Mouse (Mus musculus) stomach, postnatal 0 days (tissue): Measurements from ENCODE around the gene Slc6a16. TPM values are rescaled to one million over a fixed set of nuclear protein-coding genes. Genes with fewer than 3 reads are reported as not detected.
"Not testable (repeated sequence)": the region's sequence is repeated elsewhere in the genome, so short reads cannot be mapped to it uniquely, and the experiment has no call there.

Experiments
- ATAC-seq: fragments of 200-750 bp; cut with Nextera tagmentation; 2 replicates; pipeline ENCODE4 v1.8.0; 2017; ENCODE audit not compliant: low FRiP score, low TSS enrichment
- DNase-seq: peaks from one replicate; pipeline ENCODE4 v3.0.0-alpha.2; 2016; ENCODE audit warnings: low spot score
- H3K27ac ChIP-seq: fragments of 300-500 bp; sonication (generic); replicated peaks from 2 replicates; pipeline ENCODE4 v1.5.1; 2014; ENCODE audit warnings: mild to moderate bottlenecking, control low read depth
- H3K27me3 ChIP-seq: fragments of 300-500 bp; sonication (generic); 2 replicates; pipeline ENCODE4 v1.6.1; 2014; ENCODE audit warnings: low read length; ENCODE audit not compliant: control insufficient read depth, insufficient read depth
- H3K36me3 ChIP-seq: fragments of 300-500 bp; sonication (generic); 2 replicates; pipeline ENCODE4 v1.6.1; 2014; ENCODE audit warnings: low read length, mixed read lengths; ENCODE audit not compliant: control insufficient read depth, insufficient read depth
- H3K4me1 ChIP-seq: fragments of 300-500 bp; sonication (generic); replicated peaks from 2 replicates; pipeline ENCODE4 v1.6.1; 2014; ENCODE audit warnings: antibody characterized with exemption; ENCODE audit not compliant: control insufficient read depth, insufficient read depth
- H3K4me2 ChIP-seq: fragments of 300-500 bp; sonication (generic); replicated peaks from 2 replicates; pipeline ENCODE4 v1.6.1; 2014; ENCODE audit warnings: low read depth, mild to moderate bottlenecking, control low read depth, moderate library complexity
- H3K4me3 ChIP-seq: fragments of 300-500 bp; sonication (generic); 2 replicates; pipeline ENCODE4 v1.5.1; 2014; ENCODE audit warnings: low read depth, low read length, control low read depth
- H3K9ac ChIP-seq: fragments of 300-500 bp; sonication (generic); 2 replicates; pipeline ENCODE4 v1.6.1; 2014; ENCODE audit warnings: mild to moderate bottlenecking, low read length, control low read depth, mixed read lengths
- H3K9me3 ChIP-seq: fragments of 300-500 bp; sonication (generic); 2 replicates; pipeline ENCODE4 v1.6.1; 2016; ENCODE audit warnings: low read length; ENCODE audit not compliant: control insufficient read depth
- CTCF ChIP-seq: IDR thresholded peaks from 2 replicates; pipeline ENCODE4 v1.5.1; 2016; ENCODE audit warnings: antibody characterized with exemption, low read depth, mild to moderate bottlenecking, moderate library complexity
- EP300 ChIP-seq: optimal IDR thresholded peaks from 2 replicates; pipeline ENCODE3; 2016; ENCODE audit warnings: antibody characterized with exemption
- WGBS: fragments of 180-500 bp; shearing (Covaris S2); extraction: QIAGEN DNeasy Blood & Tissue Kit; methylation state at CpG from one replicate; pipeline ENCODE4 v1.1.7; 2014; 5-methylcytosine and 5-hydroxymethylcytosine counted together
- polyA plus RNA-seq: library from polyadenylated mRNA; unstranded; fragments of >200 nt; fragmentation: Nextera tagmentation; extraction: Ambion mirVana; gene quantifications from 2 replicates; pipeline ENCODE4 v1.2.1, GENCODE M21; 2015

Slc6a16 gene
- polyA plus RNA-seq, 1 experiment from 2014 or later, result 0.07 TPM

DNA sequence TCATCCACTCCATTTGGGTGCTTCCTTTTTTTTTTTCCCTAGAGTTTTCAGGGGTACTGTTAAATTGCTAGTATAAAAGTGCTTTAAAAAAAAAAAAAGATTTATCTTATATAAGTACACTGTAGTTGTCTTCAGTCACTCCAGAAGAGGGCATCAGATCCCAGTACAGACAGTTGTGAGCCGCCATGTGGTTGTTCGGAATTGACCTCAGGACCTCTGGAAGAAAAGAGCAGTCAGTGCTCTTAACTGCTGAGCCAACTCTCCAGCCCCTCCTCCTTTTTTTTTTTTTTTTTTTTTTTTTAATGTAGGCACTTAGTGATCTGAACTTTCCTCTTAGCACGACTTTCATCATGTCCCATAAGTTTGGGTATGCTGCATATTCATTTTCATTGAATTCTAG, 6.8 kb downstream of the Slc6a16 start:
- no peak overlapping the region for H3K4me2 ChIP-seq
- H3K27me3 ChIP-seq, result no peaks in the 10 kb centered on the region
- no peak for ATAC-seq
- H3K4me3 ChIP-seq, result no peak overlapping the region
- no peak overlapping the region for H3K9ac ChIP-seq
- no peaks in the 10 kb centered on the region for H3K9me3 ChIP-seq
- 45% methylated on average over 3 of the region's 3 CpGs for WGBS
- no peak for DNase-seq
- H3K4me1 ChIP-seq, result no peaks in the 10 kb centered on the region
- no peaks in the 10 kb centered on the region for H3K36me3 ChIP-seq
- H3K27ac ChIP-seq, result no peak overlapping the region
- no peak for TF ChIP-seq EP300
- TF ChIP-seq CTCF, result peak; percentile 28; the same call in 1 of the 2 replicates

DNA sequence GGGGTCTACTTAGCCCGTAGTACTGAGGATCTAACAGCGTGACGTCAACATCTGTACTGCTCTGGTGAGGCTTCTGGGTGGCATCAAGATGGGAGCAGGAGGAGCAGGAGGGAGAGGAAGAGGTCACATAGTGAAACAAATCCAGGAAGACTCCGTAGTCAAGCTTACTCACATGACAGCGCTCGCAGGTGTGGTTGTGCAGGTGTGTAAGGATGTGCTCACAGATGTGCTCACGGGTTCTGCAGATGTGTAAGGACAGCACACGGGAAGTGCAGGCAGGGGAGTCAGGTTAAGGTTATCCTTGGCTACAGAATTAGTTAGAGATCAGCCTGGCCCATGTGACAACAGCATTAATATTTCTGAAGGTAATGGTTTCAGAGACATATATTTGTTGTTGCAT, 12.9 kb downstream of the Slc6a16 start:
- ATAC-seq, result no peak
- DNase-seq, result no peak
- H3K4me2 ChIP-seq, result no peak overlapping the region
- H3K4me1 ChIP-seq, result no peaks in the 10 kb centered on the region
- TF ChIP-seq EP300, result no peak
- no peak for TF ChIP-seq CTCF
- no peak overlapping the region for H3K4me3 ChIP-seq
- H3K9me3 ChIP-seq, result no peaks in the 10 kb centered on the region
- no peaks in the 10 kb centered on the region for H3K36me3 ChIP-seq
- WGBS, result 76% methylated on average over 8 of the region's 8 CpGs
- no peak overlapping the region for H3K9ac ChIP-seq
- no peaks in the 10 kb centered on the region for H3K27me3 ChIP-seq
- no peak overlapping the region for H3K27ac ChIP-seq

DNA sequence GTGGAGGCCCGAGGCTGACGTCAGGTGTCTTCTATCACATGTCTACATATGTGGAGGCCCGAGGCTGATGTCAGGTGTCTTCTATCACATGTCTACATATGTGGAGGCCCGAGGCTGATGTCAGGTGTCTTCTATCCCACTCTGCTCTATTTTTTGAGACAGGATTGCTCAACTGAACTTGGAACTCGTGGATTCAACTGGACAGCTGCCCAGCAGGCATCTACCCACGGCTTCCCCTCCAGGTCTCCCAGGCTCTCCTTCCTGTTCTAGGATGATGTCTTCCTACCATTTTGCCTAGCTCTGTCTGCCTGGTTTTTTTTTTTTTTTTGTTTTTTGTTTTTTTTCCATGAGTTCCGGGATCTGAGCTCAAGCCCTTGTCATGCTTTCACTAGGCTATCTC, 14.9 kb downstream of the Slc6a16 start:
- not testable (repeated sequence) for H3K4me3 ChIP-seq, H3K36me3 ChIP-seq, H3K9ac ChIP-seq, H3K27ac ChIP-seq, ATAC-seq, H3K4me1 ChIP-seq, H3K4me2 ChIP-seq, H3K9me3 ChIP-seq, DNase-seq, H3K27me3 ChIP-seq
- WGBS, result 54% methylated on average over 5 of the region's 7 CpGs

DNA sequence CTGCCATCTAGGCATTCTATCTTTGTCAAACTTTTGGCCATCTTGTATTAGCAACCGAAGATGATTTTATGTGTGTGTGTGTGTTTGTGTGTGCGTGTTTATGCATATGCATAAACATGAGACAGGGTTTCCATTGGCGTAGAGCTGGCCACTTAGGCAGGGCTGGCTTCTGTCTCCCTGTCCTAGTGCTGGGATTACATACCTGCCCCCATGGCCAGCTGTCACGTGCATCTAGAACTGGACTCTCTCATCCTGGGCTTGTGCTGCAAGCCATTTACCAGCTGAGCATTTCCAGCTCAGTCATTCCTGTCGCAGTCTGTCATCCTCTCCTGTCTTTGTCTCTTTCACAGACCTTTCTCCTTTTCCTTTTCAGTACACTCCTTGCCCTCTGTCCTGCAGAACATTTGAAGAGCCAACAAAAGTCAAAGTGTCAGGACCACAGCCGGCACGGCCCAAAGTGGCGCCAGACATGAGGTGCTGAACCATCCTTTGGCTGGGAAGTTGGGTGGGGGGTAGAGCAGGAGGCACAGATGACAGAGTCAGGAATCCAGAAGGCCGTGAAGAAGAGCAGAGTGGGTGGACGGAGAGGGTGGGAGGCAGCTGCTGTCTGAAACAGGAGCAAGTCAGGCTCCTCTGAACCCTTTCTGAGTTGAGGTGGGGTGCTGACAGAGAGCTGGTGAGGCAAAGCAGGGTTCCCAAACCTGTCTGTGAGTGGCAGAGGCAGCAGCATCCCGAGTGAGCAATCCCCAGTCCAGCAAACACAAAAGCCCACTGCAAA, 16.4 kb downstream of the Slc6a16 start:
- 48% methylated on average over 11 of the region's 11 CpGs for WGBS
- ATAC-seq (no peak), DNase-seq (no peak)
- Histone ChIP-seq H3K36me3 (no peaks in the 10 kb centered on the region), H3K27me3 (no peaks in the 10 kb centered on the region), H3K9ac (no peak overlapping the region), H3K4me1 (no peaks in the 10 kb centered on the region), H3K27ac (no peak overlapping the region), H3K4me3 (no peak overlapping the region), H3K4me2 (no peak overlapping the region), H3K9me3 (no peaks in the 10 kb centered on the region)
- no peak for TF ChIP-seq EP300
- no peak for TF ChIP-seq CTCF

DNA sequence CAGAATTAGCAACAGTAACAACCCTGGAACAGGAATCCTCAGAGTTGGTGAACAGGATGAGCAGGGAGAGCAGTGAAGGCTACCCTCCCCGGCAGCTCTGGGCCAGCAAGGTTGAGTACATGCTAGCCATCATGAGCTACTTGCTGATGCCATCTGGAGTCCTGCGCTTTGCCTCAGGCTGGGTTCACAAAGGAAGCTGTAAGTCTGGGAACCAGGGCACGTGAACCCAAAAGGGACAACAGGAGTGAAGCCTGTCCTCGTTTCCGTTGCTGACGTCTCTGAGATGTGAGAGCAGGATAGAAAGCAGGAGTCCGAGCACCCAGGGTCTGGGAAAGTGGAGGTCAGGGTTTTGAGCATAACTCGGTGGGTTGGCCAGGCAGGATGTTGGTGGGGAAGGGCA, 18.4 kb downstream of the Slc6a16 start:
- no peak for ATAC-seq
- DNase-seq, result no peak
- Histone ChIP-seq H3K9me3 (no peaks in the 10 kb centered on the region), H3K27me3 (no peaks in the 10 kb centered on the region), H3K4me1 (no peaks in the 10 kb centered on the region), H3K4me2 (no peak overlapping the region), H3K4me3 (no peak overlapping the region), H3K36me3 (no peaks in the 10 kb centered on the region), H3K27ac (no peak overlapping the region), H3K9ac (no peak overlapping the region)
- TF ChIP-seq CTCF, result no peak
- no peak for TF ChIP-seq EP300
- WGBS, result 79% methylated on average over 8 of the region's 8 CpGs

DNA sequence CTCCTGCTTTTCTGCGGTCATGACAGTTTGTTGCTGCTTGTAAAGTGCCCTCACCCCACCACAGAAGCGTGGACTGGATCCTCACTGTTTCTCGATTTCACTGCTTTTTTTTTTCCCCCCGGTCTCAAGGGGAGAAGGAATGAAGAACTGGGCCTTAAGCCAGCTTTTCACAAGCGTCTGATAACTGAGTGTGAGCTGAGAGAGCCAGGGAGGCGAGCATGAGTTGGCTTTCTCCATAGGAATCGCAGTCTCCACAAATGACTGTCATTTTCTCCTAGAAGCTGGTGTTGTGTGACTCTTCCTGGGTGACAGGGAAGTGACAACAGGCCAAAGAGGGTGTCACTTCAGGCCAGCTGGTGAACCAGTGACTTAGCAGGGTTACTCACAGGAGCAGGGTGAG, 21.4 kb downstream of the Slc6a16 start:
- Histone ChIP-seq H3K9me3 (no peaks in the 10 kb centered on the region), H3K4me1 (no peaks in the 10 kb centered on the region), H3K9ac (no peak overlapping the region), H3K36me3 (no peaks in the 10 kb centered on the region), H3K4me3 (no peak overlapping the region), H3K4me2 (no peak overlapping the region), H3K27ac (no peak overlapping the region), H3K27me3 (no peaks in the 10 kb centered on the region)
- no peak for DNase-seq
- TF ChIP-seq CTCF, result no peak
- ATAC-seq, result no peak
- WGBS, result 33% methylated on average over 7 of the region's 7 CpGs
